Mouse (Mus musculus): Measurements from ENCODE around the gene Amz1. TPM values are rescaled to one million over a fixed set of nuclear protein-coding genes. Genes with fewer than 3 reads are reported as not detected.

Gene Amz1
- total RNA-seq (2021) = under 1 TPM; 0.47 to 0.75 TPM
- long read RNA-seq, experiment 1, full-length matches to known transcripts = 1 of 3 reads
- long read RNA-seq, experiment 1, partial matches to known transcripts = 2 of 3 reads
- long read RNA-seq, experiment 1, other reads (novel, unspliced or antisense) = 0 of 3 reads
- long read RNA-seq, experiment 2, partial matches to known transcripts = 0 of 1 reads
- long read RNA-seq, experiment 2, other reads (novel, unspliced or antisense) = 1 of 1 reads

DNA sequence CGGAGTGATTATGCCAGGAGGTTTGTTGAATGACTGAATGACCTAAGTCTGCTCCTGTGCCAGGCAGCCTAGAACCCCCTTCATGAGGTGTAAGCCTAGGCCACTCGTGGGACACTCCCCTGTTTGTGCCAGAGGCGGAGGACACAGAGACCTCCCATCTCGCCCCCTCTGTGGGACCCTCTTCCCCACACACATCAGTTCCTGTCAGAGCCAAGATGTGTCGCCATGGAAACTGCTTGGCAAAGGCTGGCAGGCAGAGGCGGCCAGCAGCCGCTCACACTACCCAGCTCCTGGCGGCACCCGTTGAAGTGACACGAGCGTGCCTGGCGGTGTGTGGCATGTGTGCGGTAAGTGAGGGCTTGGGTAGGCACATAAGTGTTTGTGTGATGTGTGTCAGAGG lies at the start of gene Amz1:
Gene Amz1, plus strand, starts transcription at position 306 of the 400 bp plus-strand sequence.
- no peak for DNase-seq

DNA sequence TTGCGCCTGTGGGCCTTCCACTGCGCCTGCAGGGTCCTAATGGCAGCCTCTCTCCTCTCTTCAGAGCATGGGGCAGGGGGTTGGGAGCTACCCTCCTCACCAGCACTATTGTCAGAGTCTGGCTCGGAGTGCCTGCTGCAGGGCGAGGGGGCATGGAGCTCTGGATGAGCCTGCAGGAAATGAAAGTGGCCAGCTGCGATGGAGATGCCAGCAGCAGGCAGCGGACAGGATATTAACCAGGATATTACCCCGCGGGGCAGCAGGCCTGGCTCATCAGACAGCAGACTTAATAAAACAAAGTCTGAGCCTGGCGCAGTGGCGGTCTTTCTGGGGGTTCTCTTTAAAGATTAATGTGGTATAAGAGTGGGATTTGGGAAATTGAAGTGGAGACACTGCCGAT lies 48.8 kb upstream of the Amz1 start:
- DNase-seq = no peak

DNA sequence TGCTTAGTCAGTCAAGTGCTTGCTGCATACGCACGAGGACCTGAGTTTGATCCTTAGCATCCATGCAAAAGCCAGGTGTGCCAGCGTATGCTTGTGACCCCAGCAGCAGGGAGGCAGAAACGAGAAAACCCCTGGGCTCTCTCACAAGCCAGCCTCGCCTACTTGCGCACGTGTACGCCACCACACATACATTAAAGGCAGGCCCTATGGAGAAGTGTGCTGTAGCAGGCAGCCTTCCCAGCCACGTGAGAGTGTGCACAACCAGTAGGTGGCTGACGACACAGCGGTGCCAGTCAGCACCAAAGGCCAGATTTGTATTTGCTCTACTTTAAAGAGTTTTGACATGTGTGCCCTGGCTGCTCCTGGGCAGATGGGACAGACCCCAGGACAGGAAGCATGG lies 48.3 kb upstream of the Amz1 start:
- no peak for DNase-seq

DNA sequence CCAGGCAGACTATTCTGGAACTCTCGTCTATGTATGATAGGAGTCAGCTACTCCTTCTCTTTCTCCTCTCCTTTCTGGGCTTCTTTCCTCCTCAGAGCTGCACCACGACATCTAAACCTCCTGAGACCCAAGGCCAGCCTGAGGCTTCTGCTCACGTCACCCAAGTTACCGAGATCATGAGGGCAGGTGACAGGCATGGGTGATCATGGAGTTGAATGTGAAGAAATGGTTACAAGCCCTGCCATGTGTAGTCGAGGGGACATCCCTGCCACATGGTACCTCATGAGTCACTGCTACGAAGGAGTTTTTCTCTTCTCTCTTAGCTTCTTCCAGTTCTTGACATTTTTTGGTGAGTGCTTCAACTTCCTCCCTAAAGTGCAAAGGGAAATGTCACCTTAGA lies 46.8 kb upstream of the Amz1 start:
- DNase-seq = no peak

DNA sequence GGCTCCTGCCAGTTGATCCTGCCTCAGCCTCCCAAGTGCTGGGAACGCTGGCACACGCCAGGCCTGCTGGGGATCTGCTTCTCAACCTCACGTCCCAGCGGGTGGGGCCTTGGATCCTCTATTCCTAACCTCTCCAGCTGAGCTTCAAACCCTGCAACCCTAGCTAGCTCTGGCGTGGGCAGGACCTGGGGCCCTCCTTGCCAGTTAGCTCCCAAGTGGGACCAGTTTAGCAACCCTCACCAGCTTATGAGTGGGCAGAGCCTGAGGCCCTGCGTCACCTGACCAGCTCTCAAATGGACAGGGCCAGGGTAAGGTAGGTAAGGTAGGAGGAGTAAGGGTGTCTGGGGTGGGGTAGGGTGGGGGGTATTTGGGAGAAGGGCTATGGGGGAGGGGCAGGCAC lies 43.9 kb upstream of the Amz1 start:
- no peak for DNase-seq

DNA sequence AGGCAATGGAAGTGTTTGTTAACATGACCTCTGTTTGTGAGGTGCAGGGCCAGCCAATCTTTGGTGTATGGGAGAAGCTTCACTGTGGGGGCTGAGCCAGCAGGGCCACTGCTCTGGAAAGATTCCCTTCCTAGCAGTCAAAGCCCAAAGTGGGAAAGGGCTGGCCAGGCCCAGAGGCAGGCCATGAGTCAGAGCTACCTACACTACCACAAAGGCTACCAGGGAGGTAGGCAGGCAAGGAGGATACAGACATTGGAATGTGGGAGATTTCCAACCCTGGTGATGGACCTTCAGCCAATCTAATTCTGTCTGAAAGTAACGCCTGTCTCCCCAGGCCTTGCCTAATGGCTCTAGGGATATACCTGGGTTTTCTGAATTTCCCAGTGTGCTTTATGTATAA lies 43.0 kb upstream of the Amz1 start:
- no peak for DNase-seq

DNA sequence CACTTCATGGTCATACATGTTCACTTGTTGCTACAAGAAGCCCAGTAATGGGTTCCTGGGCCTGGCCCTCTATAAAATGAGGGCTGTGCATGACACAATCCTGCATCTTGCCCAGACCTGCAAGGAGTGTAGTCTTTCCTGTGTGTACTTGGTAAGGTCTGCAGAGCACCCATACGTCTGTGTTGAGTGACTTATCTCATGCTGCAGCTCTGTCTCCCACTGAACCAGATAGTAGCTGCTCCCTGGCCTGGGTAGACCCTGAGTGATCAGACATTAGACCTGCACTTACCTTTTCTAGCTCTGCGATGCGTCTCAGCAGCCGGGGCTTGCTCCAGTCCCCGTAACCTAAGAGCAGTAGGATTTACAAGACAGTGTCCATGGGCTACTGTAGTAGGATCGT lies 41.8 kb upstream of the Amz1 start:
- DNase-seq = no peak

DNA sequence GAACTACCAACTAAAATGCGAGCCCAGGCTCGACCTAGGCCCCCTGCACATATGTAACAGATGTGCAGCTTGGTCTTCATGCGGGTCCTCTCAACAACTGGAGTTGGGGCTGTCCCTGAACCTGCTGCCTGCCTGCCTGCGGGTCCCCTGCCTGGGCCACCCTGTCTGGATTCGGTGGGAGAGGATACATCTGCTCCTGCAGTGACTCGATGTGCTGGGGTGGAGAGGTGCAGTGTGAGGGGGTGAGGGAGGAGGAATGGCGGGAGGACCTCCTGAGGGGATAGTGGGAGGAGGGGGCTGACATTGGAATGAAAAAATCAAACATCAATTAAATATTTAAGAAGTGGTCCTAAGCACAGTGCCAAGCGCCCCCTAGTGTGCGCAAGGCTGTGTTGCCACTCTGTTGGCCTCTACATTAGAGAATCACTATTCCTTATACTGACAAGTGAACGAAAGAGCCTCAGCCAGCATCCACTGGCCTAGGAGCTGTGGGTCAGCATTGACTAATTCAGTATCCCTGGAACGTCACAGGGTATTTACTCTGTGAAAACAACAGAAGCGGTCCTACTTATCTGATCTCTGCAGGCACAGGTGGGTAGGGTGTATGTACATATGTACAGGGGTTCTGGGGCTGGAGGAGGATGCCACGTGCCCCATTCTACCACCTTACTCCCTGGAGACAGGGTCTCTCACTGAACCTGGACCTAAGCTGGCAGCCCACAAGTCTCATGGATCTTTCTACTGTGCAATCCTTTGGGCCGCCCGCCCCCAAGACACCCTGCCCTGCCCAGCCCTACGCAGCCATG lies 39.4 kb upstream of the Amz1 start:
- DNase-seq = peak in 1 of 2 experiments; percentile 59

DNA sequence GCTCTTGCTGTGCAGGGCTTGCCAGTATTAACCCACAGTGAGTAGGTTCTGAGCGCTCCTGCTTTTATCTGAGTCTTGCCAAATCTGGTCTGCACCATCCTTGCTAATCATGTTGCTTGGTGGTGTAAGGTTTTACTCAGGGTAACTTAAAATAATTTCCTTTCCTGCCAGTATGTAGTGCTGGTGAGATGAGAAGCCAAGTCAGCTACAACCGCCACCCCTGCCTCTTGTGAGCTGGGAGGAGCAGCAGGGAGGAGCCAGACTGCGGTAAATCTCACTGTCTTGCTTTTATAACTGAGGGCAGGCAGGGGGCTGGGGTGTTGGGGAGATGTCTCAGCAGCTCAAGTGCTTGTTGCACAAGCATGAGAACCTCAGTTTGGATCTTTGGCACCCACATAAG lies 35.5 kb upstream of the Amz1 start:
- DNase-seq = no peak

DNA sequence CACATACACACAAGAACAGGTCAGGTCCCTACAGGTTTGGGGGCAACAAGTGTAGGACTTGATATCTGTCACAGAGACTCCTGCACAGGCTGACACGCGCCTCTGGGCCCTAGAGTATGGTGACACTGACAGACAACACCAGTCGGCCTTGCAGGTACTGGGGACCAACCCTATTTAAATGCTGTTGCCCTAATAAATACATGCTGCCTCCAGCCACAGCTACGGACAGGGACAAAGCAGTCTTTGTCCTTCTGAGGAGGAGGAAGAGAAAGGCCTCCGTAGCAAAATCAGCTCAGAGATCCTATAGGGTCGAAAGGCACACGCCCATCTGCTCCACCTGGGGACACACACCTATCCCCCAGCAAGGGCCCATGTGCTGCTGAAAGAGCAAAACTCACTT lies 27.9 kb upstream of the Amz1 start:
- no peak for DNase-seq

DNA sequence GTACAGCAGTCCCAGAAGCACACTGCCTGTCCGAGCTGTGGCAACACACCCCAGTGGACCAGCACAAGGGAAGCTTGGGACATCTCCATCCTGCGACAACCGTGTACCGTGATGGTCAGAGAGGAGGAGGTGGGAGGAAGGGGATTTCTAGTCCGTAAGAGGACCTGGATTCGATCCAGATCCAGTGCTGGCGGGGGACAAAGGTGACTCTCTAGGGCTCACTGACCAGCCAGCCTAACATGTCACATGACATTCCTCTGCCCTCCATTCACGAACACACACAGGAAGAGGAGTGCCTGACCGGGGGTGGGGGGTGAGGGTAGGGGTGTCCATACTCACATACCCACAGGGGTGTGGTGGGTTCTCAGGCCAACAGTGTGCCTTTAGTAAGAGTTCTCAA lies 24.2 kb upstream of the Amz1 start:
- no peak for DNase-seq

DNA sequence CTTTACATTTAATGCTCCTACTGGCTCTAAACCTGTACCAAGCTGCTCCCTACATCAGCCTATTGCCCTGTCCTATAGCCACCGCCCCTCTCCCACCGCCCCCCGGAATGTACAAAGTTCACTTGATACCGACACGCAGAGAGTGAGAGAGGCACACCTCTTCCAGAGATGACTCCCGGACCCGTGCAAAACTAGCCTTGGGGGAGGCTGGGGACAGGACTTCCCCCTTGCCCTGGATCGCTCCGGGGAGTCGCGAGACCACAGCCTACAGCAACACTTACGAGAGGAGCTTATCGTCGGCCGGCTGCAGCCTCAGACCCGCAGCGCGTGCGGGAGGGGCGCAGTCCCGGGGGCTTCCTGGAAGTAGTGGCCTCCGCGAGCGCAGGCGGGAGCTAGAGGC lies 22.3 kb upstream of the Amz1 start:
- no peak for DNase-seq

DNA sequence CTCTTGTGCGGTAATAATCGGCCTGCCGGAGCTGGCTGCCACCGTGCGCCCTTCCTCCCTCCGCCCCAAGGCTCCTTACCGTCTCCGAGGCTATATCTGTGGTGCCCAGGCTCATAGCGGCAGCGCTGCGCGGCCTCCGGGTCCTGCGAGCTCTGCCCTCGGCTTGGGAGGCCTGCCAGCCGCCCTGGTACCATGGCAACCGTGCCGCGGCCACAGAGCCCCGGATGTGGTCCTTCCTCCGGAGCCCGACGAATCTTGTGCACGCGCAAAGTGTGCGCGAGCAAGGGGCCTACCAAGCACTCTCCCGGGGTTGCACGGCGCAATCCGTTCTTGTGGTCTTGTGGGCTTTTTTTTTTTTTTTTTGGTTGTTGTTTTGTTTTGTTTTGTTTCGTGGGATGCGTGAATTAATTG lies 21.8 kb upstream of the Amz1 start, which contains the start of gene Iqce:
Gene Iqce, minus strand, starts transcription at position 276 of the 411 bp plus-strand sequence.
- DNase-seq = peak; percentile 95

DNA sequence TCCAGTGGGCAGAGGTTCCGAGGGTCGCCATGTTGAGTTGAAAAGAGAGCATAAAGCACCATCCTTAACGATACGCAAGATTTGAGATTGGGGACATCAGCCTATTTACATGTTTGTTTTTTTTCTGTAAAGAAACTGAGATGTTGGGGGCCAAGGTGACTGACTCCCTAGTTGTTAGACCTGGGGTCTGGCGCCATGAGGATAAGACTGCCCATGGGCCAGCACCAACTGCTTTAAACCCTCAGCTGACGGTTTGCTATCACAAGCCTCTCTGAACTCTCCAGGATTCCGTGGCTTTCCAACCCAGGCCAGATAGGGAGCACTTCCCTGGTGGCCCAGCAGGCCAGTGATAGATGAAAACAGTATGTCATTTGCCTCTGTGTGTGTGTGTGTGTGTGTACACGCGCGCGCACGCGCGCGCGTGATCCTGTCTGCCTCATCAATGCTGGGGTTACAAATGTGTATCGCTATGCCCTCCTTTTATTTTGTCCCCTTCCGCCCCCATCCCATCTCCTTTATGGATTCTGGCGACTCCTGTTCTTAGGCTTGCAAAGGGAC lies 21.2 kb upstream of the Amz1 start:
- DNase-seq = peak; percentile 17 to 23

DNA sequence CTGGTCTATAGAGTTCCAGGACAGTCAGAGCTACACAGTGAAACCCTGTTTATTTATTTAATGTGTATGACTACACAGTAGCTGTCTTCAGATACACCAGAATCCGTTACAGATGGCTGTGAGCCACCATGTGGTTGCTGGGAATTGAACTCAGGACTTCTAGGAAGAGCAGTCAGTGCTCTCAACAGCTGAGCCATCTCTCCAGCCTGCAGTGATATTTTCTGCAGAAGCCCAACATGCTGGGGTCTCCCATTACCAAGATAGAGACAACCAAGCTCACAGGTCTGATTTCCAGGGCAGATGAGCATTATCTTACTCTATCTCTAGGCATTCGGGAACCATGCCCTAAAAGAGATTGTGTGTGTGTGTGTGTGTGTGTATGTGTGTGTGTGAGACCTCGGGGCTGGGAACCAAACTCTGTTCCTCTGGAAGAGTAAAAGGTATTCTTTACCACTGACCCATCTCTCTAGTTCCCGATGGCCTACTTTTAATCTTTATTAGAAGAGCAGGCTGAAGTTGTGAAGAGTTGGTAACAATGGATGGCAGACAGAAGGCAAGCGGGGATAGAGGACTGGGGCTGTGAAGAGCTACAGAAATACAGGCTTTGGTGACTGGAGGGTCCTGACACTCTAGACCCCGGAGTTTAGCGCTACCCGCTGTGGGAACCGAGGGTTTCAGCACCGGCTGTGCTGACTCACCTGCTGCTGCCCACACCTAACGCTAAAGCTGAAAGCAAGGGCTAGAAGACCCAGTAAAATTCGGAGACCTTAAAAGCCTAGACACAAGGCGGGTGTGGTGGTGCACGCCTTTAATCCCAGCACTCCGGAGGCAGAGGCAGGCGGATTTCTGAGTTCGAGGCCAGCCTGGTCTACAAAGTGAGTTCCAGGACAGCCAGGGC lies 20.2 kb upstream of the Amz1 start:
- peak in 1 of 2 experiments; percentile 18 for DNase-seq

DNA sequence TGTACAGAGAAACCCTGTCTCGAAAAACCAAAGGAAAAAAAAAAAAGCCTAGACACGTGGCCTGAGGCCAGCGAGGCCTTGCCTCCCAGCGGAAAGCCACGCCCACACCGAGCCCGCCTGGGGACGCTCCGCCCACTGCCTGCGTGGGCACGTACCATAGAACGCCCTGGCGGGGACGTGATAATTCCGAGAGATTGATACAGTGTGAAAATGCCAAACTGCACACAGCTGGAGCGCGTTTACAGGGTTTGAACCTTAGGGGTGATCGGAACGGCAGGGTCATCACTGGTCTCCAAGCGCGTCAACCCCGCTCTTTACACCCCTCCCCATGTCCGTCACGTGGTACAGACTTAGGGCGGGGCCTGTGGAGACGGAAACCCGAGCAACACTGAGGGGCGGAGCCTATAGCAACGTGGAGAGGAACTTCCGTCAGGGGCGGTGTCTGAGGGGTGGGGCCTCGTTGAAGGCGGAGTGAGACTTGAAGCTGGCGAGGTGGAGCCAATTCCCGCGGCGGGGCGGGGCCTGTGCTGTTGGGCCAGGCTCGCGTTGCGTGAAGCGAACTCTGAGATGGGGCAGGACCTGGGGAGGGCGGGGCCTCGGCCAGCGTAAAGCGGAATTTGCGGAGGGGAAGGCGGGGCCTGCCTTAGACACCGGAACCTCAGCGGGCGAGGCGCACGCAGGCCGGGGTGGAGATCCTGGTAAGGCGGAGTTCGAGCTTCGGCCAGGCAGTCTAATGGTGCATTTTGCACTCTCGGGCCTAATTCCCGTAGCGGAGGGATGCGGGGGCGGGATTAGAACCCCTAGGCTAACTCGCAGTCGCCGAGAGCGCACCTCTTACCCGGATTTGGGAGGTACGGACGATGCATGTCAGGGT lies 19.3 kb upstream of the Amz1 start, which contains the start of gene Brat1:
Gene Brat1, plus strand, starts transcription at position 634 of the 874 bp plus-strand sequence.
- DNase-seq = peak; percentile 100

DNA sequence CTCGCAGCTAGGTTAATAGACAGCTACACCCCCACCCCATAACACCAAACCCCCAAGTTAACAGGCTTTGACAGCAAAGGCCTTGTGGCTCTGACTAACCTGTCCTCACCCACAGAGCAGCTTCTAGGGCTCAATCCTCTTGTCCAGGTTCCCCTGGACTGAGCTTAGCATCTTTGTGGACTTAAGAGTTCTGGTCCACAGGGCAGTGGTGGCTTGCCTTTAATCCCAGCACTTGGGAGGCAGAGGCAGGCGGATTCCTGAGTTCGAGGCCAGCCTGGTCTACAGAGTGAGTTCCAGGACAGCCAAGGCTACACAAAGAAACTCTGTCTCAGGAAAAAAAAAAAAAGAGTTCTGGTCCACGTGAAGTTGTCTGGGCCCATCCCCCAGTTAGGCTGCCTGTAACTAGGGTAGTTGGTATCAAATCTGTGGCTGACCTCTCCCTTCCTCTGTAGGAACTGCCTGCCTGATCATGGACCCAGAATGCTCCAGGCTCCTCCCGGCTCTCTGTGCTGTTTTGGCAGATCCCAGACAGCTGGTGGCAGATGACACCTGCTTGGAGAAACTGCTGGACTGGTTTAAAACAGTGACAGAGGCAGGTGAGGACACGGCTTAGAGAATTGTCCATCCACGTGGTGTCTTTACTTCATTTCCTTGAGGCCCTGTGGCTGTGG lies 18.3 kb upstream of the Amz1 start:
- peak; percentile 10 to 27 for DNase-seq

DNA sequence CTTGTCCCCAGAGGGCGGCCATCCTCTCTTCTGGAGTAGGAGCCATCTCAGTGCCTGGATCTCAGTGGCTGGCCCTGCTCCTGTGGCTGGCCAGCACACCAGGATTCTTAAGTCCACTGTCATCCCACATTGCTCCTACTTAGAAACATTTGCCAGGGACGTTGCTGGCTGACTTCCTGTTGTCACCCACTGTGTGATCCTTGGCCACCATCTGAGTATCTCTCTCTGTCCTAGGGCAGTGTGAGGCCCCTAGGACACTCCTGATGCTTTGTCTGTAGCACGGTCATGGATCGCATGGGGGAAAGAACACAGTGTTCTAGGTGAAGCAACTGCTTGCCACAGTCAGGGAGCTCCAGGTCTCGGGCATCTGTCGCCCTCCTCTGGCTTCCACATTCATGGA lies 13.6 kb upstream of the Amz1 start:
- no peak for DNase-seq

DNA sequence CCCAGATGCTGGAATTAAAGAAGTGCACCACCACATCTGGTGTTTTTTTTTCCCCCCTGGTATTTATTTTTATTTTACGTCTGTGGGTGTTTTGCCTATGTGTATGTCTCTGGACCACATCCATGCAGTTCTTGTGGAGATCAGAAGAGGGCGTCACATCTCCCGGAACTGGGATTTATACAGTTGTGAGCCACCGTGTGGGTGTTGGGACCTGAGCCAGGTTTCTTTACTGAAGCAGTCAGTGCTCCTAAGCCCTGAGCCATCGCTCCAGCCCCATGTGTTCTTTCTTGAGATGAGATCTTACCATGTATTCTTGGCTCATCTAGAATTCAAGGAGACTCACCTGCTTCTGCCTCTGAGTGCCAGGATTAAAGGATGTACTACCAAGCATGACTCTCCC lies 12.9 kb upstream of the Amz1 start:
- no peak for DNase-seq

DNA sequence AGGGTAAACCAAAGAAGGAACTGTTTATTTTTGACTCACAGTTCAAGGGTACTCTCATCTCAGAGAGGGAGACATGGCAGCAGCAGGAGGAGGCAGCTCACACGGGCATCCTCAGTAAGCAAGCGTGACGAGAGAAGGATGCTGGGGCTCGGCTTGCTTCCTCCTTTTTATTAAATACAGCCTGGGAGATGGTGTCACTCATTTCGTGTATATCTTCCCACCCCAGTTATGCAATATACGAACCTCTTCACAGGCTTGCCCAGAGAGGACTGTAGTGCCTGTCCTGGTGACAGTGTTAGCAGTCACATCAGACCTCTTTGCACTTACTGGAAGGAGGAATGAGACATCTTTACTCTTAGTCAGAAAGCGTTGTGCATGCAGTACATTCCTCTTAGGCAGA lies 3.2 kb upstream of the Amz1 start:
- no peak for DNase-seq

DNA sequence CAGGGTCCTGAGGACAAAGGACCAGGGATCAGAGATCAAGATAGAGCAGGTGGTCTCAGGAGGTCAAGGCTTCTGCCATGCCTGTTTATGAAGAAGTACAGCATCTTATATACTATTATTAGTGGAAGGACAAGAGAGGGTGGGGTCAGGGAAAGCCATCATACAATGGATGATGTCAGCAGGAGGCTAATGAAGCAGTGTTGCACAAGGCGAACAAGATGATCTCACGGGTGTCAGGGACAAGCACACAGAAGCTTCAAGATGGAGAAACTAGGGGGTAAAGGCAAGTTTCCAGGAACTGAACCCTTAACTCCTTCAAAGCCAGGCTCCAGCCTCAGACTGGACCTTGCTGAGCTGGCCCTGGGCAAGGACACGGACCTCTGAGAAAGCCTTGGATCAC lies 1.8 kb upstream of the Amz1 start:
- DNase-seq = no peak

All from heart, adult 18-20 months (tissue).